Mouse (Mus musculus): Measurements from ENCODE around the gene Olfr1436. TPM values are rescaled to one million over a fixed set of nuclear protein-coding genes. Genes with fewer than 3 reads are reported as not detected.

Gene Olfr1436
- not detected for polyA plus RNA-seq (2017; shearing (Covaris generic))

DNA sequence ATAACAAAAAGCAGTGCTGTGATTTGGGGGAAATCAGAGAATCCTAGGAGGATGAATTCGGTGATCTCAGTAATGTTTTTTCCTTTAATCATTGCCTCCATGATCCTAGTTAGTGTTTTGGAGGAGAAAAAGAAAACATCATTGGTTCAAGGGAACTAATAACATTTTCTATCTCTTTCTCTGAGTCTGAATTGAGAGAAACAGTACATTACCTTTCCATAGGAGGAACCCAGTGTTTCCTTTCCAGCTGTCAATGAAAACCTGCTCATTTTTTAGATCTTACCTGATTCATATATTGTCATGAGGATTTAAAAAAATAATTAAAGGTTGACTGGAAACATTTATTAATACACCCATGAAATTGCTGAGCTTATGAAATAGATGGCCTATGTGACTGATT is at the start of gene Olfr1436:
Olfr1436 (minus strand) TSS at position 101 of the 400 bp plus-strand sequence.

GRCm38 (mm10) chr19:12335810-12336209 is 36.9 kb upstream of the Olfr1436 start, which contains the start of gene Olfr1438-ps1:
Gene Olfr1438-ps1 (minus strand): TSS chr19:12335910.

GRCm38 (mm10) chr19:12325001-12325400 is 26.1 kb upstream of the Olfr1436 start, which contains the start of gene Olfr1437:
Gene Olfr1437 (minus strand): TSS chr19:12325101.

GRCm38 (mm10) chr19:12279554-12279953 is 19.4 kb downstream of the Olfr1436 start, which contains the start of gene Olfr1434:
Gene Olfr1434 (plus strand): TSS chr19:12279854.

GRCm38 (mm10) chr19:12260732-12261131 is 38.2 kb downstream of the Olfr1436 start, which contains the start of gene Olfr235:
Gene Olfr235 (plus strand): TSS chr19:12261032.

Other genes with a start within 250 kb of the Olfr1436 start
- not detected for gene Olfr1424, start 236.4 kb downstream of the Olfr1436 start, polyA plus RNA-seq (2017; shearing (Covaris generic))
- gene Olfr1425, start 221.4 kb downstream of the Olfr1436 start, polyA plus RNA-seq (2017; shearing (Covaris generic)): not detected
- gene Olfr1426, start 207.1 kb downstream of the Olfr1436 start, polyA plus RNA-seq (2017; shearing (Covaris generic)): not detected
- not detected for gene Olfr1427, start 195.8 kb downstream of the Olfr1436 start, polyA plus RNA-seq (2017; shearing (Covaris generic))
- gene Olfr1428, start 183.2 kb downstream of the Olfr1436 start, polyA plus RNA-seq (2017; shearing (Covaris generic)): not detected
- not detected for gene Olfr76, start 175.9 kb downstream of the Olfr1436 start, polyA plus RNA-seq (2017; shearing (Covaris generic))
- 0.11 TPM for gene Olfr1555-ps1, start 129.0 kb downstream of the Olfr1436 start, polyA plus RNA-seq (2017; shearing (Covaris generic))
- not detected for gene Olfr1431, start 98.5 kb downstream of the Olfr1436 start, polyA plus RNA-seq (2017; shearing (Covaris generic))
- not detected for gene Olfr1432, start 66.5 kb downstream of the Olfr1436 start, polyA plus RNA-seq (2017; shearing (Covaris generic))
- gene Olfr262, start 57.5 kb downstream of the Olfr1436 start, polyA plus RNA-seq (2017; shearing (Covaris generic)): not detected
- 0.10 TPM for gene Olfr235, start 38.1 kb downstream of the Olfr1436 start, polyA plus RNA-seq (2017; shearing (Covaris generic))
- not detected for gene Olfr1434, start 19.3 kb downstream of the Olfr1436 start, polyA plus RNA-seq (2017; shearing (Covaris generic))
- gene Olfr1437, start 26.0 kb upstream of the Olfr1436 start, polyA plus RNA-seq (2017; shearing (Covaris generic)): not detected
- not detected for gene Olfr1438-ps1, start 36.8 kb upstream of the Olfr1436 start, polyA plus RNA-seq (2017; shearing (Covaris generic))
- not detected for gene Olfr1440, start 88.1 kb upstream of the Olfr1436 start, polyA plus RNA-seq (2017; shearing (Covaris generic))
- not detected for gene Olfr1441, start 118.3 kb upstream of the Olfr1436 start, polyA plus RNA-seq (2017; shearing (Covaris generic))
- gene Pfpl, start 128.8 kb upstream of the Olfr1436 start, polyA plus RNA-seq (2017; shearing (Covaris generic)): not detected
- gene Mpeg1, start 161.6 kb upstream of the Olfr1436 start, polyA plus RNA-seq (2017; shearing (Covaris generic)): not detected
- gene Dtx4, start 202.3 kb upstream of the Olfr1436 start, polyA plus RNA-seq (2017; shearing (Covaris generic)): 2.7 TPM
- 11.4 TPM for gene Fam111a, start 246.6 kb upstream of the Olfr1436 start, polyA plus RNA-seq (2017; shearing (Covaris generic))

Measured in naive thymus-derived CD4-positive, alpha-beta T cell, adult 5 months (primary cell).